Mouse (Mus musculus): ENCODE measurements around the gene Ctsh.
"Not testable (repeated sequence)": the region's sequence is repeated elsewhere in the genome, so short reads cannot be mapped to it uniquely, and the experiment has no call there.

Ctsh gene

GRCm38 (mm10) chr9:90059828-90060573 is 6.0 kb downstream of the Ctsh start:
- no peak for DNase-seq (ENCODE audit: low read depth)

GRCm38 (mm10) chr9:90060574-90060875 is 6.6 kb downstream of the Ctsh start:
- DNase-seq (ENCODE audit: low read depth) = no peak

GRCm38 (mm10) chr9:90060932-90061331 is 7.0 kb downstream of the Ctsh start:
- not testable (repeated sequence) for DNase-seq (ENCODE audit: low read depth)

DNA sequence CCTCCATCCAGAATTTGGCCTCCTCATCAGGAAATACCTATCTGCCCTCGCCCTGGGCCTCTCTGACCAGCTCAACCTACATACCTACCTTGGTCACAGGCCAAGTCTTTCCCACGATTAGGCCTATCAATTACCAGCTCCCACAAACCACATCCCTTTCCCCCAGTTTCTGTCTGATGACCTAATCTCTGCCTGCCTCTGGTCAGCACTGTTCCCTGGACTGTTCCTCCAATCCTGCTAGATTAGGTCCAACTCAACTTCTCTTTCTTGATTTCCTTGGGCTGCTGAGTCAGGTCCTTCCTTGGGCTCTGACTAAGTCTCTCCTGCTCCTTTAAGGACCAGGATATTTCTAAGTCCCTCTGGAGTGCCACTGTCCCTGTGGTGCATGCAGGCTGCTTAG is 13.4 kb downstream of the Ctsh start:
- DNase-seq (ENCODE audit: low read depth) = no peak

DNA sequence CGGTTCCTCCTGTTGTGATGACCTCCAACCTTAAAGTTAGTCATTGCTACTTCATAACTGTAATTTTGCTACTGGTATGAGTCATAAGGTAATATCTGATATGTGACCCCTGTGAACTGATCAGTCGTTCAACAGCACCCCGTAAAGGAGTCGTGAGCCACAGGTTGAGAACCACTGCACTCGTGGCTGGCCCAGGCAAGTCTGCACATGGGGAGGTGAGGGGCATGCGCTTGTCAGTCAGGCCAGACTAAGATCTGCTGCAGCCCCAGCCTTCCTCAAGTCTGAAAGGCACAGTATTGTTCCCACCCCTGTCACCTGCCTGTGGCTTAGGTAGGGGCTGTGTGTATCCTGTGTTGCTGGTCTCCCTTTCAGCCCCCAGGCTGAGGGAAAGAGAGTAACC is 14.8 kb downstream of the Ctsh start:
- DNase-seq (ENCODE audit: low read depth) = no peak

DNA sequence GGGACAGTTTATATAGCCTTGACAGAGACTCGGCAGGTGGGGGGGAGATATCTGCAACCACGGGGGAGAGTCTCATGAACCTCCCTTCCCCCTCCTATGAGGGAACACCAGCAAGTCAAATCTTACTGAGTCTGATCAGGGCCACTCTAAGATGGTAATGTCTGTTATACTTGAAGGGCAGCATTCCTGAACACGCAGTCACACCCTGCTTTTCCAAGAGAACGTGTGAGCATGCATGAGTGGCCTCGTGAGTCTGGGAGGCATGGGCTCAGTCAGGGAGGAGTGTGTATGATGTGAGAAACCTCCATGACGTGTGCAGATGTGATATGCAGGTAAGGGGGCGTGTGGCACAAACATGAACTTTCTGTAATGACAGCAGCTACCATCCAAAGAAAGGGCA is 15.5 kb downstream of the Ctsh start:
- DNase-seq (ENCODE audit: low read depth) = no peak

- no peak for DNase-seq (ENCODE audit: low read depth)
Measured at GRCm38 (mm10) chr9:90070174-90070573, 16.2 kb downstream of the Ctsh start.

GRCm38 (mm10) chr9:90075336-90075735 is 21.4 kb downstream of the Ctsh start:
- no peak for DNase-seq (ENCODE audit: low read depth)

- DNase-seq (ENCODE audit: low read depth) = no peak
Measured at GRCm38 (mm10) chr9:90076131-90076530, 22.2 kb downstream of the Ctsh start.

GRCm38 (mm10) chr9:90076849-90077461 is 23.0 kb downstream of the Ctsh start:
- DNase-seq (ENCODE audit: low read depth) = peak; percentile 74

DNA sequence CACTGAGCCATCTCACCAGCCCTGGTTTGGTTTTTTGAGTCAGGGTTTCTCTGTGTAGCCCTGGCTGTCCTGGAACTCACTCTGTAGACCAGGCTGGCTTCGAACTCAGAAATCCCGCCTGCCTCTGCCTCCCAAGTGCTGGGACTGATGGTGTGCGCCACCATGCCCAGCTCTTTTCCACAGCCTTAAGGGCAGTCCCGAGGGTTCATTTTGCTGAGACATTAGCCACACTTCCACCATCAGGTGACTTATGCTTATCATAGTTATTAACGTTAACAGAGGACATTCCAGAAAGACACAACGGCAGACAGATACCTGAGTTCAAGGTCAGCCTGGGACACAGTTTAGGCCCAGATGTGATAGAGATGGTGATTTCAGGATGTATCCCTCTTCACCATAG is 28.0 kb downstream of the Ctsh start:
- not testable (repeated sequence) for DNase-seq (ENCODE audit: low read depth)

DNA sequence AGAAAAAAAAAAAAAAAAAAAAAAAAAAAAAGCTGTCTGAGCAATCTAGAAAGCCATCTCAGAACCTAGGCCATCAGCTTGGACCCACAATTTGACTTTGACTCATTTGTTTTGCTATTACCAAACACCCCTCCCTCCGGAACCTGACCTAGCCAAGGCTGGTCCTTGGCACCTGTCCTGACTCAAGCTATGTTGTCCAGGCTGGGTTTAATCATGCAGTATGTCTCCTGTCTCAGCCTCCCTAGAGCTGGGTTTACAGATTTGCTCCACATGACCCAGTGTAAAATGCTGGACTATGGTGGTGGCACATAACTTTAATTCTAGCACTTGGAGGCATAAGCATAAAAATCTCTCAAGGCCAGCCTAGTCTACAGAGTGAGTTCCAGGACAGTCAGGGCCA is 29.0 kb downstream of the Ctsh start:
- no peak for DNase-seq (ENCODE audit: low read depth)

DNA sequence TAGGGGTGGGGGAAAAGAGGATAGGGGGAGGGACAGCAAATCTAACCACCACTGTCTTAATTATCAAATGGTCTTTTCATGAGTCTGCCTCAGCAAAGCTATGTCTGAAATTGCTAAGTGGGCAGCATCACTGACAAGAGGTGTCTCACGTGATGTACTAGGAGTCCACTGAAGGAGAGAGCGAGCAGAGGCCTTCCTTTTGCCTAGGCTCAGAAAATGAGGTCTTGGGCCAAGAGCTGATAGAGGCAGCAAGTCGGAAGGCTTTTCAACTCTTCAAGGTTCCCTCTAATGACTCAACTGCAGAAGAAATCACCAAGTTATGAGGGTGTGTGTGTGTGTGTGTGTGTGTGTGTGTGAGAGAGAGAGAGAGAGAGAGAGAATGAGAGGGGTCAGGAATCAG is 30.2 kb downstream of the Ctsh start:
- no peak for DNase-seq (ENCODE audit: low read depth)

GRCm38 (mm10) chr9:90084766-90085468 is 31.0 kb downstream of the Ctsh start:
- DNase-seq (ENCODE audit: low read depth) = no peak

- no peak for DNase-seq (ENCODE audit: low read depth)
Measured at GRCm38 (mm10) chr9:90087906-90088485, 34.0 kb downstream of the Ctsh start.

- no peak for DNase-seq (ENCODE audit: low read depth)
Measured at GRCm38 (mm10) chr9:90089339-90090104, 35.6 kb downstream of the Ctsh start.

- DNase-seq (ENCODE audit: low read depth) = peak; percentile 64
Measured at GRCm38 (mm10) chr9:90098934-90099333, 45.0 kb downstream of the Ctsh start.

DNA sequence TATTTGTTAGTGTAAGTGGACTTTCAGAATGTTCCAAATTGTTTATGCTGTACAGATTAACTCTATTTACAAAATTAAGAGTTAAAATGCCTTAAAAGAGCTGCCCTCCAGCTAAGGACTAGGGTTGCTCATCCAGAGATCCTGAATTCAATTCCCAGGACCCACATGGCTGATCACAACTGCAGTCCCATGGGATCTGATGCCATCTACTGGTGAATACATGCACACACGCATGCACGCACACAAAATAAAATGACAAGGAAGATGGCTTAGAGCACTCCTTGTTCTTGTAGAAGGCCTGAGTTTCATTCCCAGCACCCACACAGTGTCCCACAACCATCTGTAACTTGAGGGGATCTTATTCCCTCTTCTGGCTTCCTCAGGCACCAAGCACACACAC is 46.8 kb downstream of the Ctsh start:
- peak; percentile 47 for DNase-seq (ENCODE audit: low read depth)

DNA sequence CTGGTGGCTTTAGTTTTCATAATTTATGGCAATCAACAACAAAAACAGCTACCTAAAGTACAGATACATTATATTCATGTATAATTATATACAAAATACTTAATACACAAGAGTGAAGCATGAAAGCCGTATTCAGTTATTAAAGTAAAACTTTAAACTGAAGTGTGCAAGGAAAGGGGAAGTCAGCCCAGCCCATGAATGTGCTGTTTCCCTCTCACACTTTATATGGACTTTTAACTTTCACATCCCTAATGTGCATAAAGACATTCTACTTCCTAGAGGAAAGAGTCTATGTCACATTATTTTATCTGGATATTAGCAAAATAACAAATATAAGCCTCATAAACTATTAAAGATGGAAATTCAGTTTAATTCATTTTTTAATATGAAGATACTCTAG is 51.5 kb downstream of the Ctsh start:
- no peak for DNase-seq (ENCODE audit: low read depth)

GRCm38 (mm10) chr9:90106915-90107314 is 53.0 kb downstream of the Ctsh start:
- no peak for DNase-seq (ENCODE audit: low read depth)

DNA sequence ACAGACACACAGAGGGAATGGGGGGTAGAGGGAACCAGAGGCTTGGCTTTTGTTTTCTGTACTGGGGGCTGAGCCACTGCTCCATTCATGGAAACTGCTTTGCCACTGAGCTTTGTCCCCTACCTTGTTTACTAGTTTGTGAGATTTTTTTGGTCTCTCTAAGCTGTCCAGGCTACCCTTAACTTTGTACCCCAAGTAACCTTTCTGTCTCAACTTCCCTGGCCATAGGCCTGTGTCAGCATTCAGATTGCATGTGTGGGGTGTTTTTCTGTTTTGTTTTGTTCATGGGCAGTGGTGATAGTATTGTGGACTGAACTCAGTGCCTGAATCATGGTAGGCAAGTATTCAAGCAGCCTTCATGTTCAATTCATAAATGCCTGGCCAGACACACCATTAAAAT is 54.3 kb downstream of the Ctsh start:
- no peak for DNase-seq (ENCODE audit: low read depth)

- peak; percentile 63 for DNase-seq (ENCODE audit: low read depth)
Measured at GRCm38 (mm10) chr9:90109386-90109785, 55.4 kb downstream of the Ctsh start.

All from induced T-regulatory cell, adult 2 months (primary cell).